Mouse (Mus musculus): Measurements from ENCODE around the gene Slc22a17. TPM values are rescaled to one million over a fixed set of nuclear protein-coding genes. Genes with fewer than 3 reads are reported as not detected.
A peak's percentile ranks its signal among the peaks of the same experiment; 100 is the strongest.

Slc22a17 gene
- polyA plus RNA-seq, 1 experiment from 2014 or later = 90.8 TPM

DNA sequence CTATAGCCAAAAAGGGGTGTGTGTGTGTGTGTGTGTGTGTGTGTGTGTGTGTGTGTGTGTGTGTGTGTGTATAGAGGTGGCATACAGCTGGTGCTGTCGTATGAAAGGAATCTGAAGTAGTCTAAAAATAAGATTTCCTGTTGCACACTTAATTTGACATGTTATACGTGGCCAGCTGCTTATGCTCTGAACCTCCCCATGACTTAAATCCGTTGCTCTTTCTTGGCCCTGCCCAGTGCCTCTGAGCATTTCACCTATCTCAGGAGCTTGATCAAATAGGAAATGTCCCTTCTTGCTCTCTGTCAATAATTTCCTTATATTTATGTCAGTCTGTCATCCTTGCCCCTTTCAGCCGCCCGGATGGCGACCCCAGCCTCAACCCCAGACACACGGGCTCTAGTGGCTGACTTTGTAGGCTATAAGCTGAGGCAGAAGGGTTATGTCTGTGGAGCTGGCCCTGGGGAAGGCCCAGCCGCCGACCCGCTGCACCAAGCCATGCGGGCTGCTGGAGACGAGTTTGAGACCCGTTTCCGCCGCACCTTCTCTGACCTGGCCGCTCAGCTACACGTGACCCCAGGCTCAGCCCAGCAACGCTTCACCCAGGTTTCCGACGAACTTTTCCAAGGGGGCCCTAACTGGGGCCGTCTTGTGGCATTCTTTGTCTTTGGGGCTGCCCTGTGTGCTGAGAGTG lies 28.8 kb downstream of the Slc22a17 start:
- peaks cover 21% of the 10 kb centered on the region for H3K36me3 ChIP-seq (ENCODE audit: poor library complexity, severe bottlenecking)
- 32% methylated on average over 21 of the region's 21 CpGs for WGBS
- H3K4me3 ChIP-seq = peak overlapping the region; percentile 68
- no peak; the same call in 1 of the 2 replicates for ATAC-seq
- no peaks in the 10 kb centered on the region for H3K9me3 ChIP-seq (replicated peaks)
- H3K4me1 ChIP-seq = peaks cover 24% of the 10 kb centered on the region
- H3K9ac ChIP-seq = peak overlapping the region; percentile 81
- peak overlapping the region; percentile 72 for H3K4me2 ChIP-seq
- H3K27ac ChIP-seq = peak overlapping the region; percentile 90
- no peaks in the 10 kb centered on the region for H3K27me3 ChIP-seq

DNA sequence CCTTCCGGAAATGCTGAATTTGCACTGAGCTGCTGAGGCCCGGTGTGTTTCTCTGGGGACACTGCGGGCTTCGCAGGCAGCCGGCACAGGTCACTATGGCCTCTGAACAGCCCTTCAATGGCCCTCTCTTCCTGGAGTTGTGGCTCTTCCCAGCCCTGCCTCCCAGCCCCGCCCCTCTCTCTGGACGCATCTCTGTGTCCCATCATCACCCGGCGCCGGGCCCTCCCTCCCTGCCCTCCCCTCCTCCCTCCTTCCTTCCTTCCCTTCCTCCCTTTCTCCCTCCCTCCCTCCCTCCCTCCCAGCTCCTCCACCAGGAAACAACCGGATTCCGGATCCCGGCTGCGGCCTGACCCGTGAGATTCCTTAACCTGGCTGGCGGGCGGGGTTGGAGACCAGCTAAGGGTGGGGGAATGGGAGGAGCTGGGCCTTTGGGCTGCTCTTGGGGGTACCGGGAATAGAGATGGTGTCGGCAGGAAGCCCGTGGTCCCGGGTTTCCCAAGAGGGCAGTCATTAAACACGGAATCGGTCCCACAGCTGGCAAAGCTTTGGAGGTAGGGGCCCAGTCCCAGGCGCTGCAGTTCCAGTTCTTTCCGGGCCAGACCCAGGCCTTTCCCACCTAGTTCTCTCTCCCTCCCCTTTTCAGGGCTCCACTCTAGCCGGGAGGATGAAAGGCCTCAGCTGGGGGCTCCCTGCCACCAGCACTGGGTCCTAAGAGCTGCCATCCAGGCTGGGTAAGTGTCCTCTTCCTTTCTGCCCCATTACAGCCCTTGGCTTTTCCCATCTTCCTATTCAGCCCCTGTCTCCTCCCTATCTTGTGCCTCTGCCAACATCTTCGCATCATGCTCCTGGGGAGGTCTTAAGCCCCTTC lies 29.5 kb downstream of the Slc22a17 start, which contains the start of the genes Bcl2l2 and Gm20521:
Bcl2l2 (plus strand) TSS at position 224 of the 868 bp plus-strand sequence.
Gm20521 (plus strand) TSS at position 288 of the 868 bp plus-strand sequence.
- Histone ChIP-seq H3K27me3 (peaks cover 4% of the 10 kb centered on the region; the same call in 1 of the 2 replicates), H3K27ac (peak within 1 kb of the TSS; percentile 90), H3K9ac (peak within 1 kb of the TSS; percentile 81), H3K4me1 (peaks cover 24% of the 10 kb centered on the region), H3K36me3 (ENCODE audit: poor library complexity, severe bottlenecking) (peaks cover 21% of the 10 kb centered on the region), H3K4me2 (peak within 1 kb of the TSS; percentile 72), H3K4me3 (peak within 1 kb of the TSS; percentile 68), H3K9me3 (replicated peaks) (no peaks in the 10 kb centered on the region)
- WGBS = under 1% methylated on average over 26 of the region's 27 CpGs
- peak; percentile 86 for ATAC-seq

DNA sequence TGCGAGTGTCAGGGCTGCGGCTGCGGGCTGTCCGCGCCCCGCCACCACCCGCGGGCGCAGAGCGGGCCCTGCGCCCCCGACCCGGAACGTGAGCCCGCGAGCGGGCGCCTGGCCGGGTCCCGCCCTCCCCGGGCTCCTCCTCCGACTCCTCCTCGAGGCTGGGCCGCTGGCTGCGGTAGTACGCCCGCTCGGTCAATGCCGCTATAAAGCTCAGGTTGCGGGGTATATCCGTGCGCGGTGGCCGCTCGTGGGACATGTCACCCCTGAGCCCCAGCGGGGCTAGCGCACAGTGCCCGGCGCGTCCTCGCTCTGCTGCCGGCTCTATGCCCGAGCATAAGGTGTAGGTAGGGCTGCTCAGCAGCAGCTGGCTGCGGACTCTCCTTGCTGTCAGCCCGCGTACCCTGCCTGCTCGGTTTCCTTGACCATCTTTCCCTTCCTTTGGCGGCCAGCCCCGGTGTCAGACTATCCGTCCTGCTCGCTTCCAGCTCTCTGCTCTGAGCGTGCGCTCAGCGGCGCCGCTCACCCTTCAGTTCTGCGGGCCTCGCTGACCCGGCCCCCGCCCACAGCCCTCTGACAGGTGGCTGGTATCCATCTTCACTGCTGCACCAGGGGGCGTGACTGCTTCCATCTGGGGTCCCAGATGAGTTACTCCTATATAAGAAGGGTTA lies 35.8 kb downstream of the Slc22a17 start, which contains the start of gene Ppp1r3e:
Ppp1r3e (minus strand) TSS at position 503 of the 668 bp plus-strand sequence.
- Histone ChIP-seq H3K36me3 (ENCODE audit: poor library complexity, severe bottlenecking) (no peaks in the 10 kb centered on the region), H3K4me3 (peak within 1 kb of the TSS; percentile 77), H3K27ac (peak within 1 kb of the TSS; percentile 90), H3K27me3 (peaks cover 7% of the 10 kb centered on the region; the same call in 1 of the 2 replicates), H3K4me1 (peaks cover 16% of the 10 kb centered on the region), H3K4me2 (peak within 1 kb of the TSS; percentile 99), H3K9me3 (replicated peaks) (no peaks in the 10 kb centered on the region), H3K9ac (peak within 1 kb of the TSS; percentile 91)
- peak; percentile 84 for ATAC-seq
- under 1% methylated on average over 58 of the region's 61 CpGs for WGBS

DNA sequence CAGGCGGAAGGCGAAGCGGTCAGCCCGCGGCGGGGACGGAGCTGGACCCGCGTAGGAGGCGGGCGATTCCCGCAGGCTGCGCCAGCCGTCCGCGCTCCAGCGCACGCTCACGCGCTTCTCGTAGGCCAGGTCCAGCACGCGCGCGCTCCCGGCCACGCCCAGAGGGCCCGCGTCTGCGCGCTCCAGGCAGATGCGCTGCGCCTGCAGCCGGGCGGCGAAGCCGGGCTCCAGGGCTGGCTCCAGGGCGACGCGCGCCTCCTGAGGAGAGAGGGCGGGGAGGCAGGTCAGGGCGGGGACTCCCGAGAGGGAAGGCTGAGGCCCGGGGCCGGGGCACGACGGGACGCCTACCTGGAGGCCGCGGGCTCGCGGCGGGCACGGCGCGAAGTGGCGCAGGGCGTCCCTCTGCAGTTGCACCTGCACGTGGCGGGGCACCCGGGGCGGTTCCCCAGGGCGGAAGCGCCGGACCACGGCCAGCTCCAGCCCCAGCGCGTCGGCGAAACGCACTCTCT lies 36.3 kb downstream of the Slc22a17 start:
- Histone ChIP-seq H3K4me2 (peak overlapping the region; percentile 99), H3K9ac (peak overlapping the region; percentile 91), H3K4me3 (peak overlapping the region; percentile 77), H3K36me3 (ENCODE audit: poor library complexity, severe bottlenecking) (no peaks in the 10 kb centered on the region), H3K9me3 (replicated peaks) (no peaks in the 10 kb centered on the region), H3K27ac (peak overlapping the region; percentile 90), H3K27me3 (peaks cover 7% of the 10 kb centered on the region; the same call in 1 of the 2 replicates), H3K4me1 (peaks cover 16% of the 10 kb centered on the region)
- peak; percentile 95 for ATAC-seq
- WGBS = 1% methylated on average over 63 of the region's 72 CpGs

DNA sequence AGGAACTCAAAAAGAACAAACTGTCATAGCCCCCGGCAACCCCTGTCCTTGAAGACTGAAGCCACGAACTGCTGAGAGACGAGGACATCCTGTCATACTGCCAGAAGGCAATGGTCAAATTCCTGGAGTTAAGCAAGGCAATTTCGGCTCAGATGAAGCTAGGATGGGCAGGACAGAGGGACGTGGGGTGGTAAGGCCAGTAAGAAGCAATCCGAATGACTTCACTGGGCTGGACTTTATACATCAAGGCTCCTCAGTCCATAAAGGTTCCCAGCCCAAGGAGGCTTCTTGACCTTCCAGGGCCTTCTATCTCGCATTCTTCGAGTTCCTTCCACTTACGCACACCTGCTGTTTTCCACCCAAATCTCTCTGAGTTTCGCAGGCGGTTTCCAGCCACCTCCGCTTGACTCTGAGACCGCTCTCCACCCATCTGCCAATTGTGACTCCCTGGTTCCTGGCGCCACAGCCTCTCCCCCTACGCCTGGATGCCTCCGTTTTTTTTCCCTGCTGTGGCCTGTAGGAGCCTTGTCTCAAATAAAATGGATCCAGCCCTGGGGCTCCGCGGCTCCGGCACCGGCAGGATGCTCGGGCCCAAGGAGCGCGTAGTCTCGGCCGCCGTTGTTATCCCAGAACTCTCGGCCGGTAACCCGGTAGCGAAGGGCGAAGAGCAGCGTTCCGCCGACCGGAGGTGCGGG lies 36.9 kb downstream of the Slc22a17 start:
- ATAC-seq = peak; percentile 65
- H3K9ac ChIP-seq = peak overlapping the region; percentile 91
- peaks cover 16% of the 10 kb centered on the region for H3K4me1 ChIP-seq
- H3K27me3 ChIP-seq = peaks cover 7% of the 10 kb centered on the region; the same call in 1 of the 2 replicates
- H3K4me3 ChIP-seq = peak overlapping the region; percentile 77
- H3K36me3 ChIP-seq (ENCODE audit: poor library complexity, severe bottlenecking) = no peaks in the 10 kb centered on the region
- peak overlapping the region; percentile 90 for H3K27ac ChIP-seq
- peak overlapping the region; percentile 99 for H3K4me2 ChIP-seq
- 2% methylated on average over 36 of the region's 36 CpGs for WGBS
- no peaks in the 10 kb centered on the region for H3K9me3 ChIP-seq (replicated peaks)

DNA sequence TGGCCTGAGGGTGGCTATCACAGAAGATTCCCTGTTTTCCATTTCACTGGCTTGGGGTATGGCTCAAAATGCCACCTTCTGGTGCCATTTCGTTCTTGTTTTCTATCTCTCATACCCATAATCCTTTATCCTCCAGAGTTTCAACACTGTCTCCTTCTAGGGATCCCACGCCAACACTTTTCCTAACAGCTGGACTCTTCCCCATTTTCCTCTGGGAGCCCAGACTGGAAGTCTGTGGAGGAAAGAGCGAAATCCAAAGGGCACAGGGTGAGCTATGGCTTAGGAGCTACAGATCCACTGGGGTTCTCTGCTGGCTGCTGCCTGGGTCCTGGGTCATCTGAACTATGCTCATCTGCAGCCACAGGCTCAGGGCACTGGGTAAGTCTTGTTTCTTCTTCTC lies 38.8 kb downstream of the Slc22a17 start:
- Histone ChIP-seq H3K4me2 (no peak overlapping the region), H3K4me3 (no peak overlapping the region), H3K27ac (no peak overlapping the region), H3K4me1 (peaks cover 16% of the 10 kb centered on the region), H3K9me3 (replicated peaks) (no peaks in the 10 kb centered on the region), H3K27me3 (peaks cover 7% of the 10 kb centered on the region; the same call in 1 of the 2 replicates), H3K36me3 (ENCODE audit: poor library complexity, severe bottlenecking) (no peaks in the 10 kb centered on the region), H3K9ac (no peak overlapping the region)
- ATAC-seq = no peak
- 88% methylated on average over 3 of the region's 3 CpGs for WGBS

DNA sequence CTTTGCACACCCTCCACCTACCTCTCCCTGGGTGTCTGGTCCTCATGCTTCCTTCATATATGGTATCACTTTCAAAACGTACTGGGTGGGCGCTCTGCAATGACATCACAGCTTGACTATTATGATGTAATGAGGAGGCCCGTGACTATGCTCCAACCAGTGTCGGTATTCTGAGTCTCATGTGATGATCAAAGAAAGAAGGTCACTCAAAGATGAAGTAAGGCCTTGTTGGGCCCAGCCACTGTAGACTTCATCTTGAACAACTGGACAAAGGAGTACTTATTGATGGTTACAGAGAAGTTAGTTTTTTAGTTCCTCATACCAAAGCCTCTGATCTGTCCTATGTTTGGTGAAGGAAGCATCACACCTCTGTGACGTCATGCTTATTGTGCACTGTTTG lies 42.1 kb downstream of the Slc22a17 start, which contains the start of gene Homez:
Homez (minus strand) TSS at position 101 of the 400 bp plus-strand sequence.
- Histone ChIP-seq H3K9me3 (replicated peaks) (no peaks in the 10 kb centered on the region), H3K4me1 (peaks cover 7% of the 10 kb centered on the region), H3K4me2 (no peak within 1 kb of the TSS), H3K27ac (no peak within 1 kb of the TSS), H3K27me3 (no peaks in the 10 kb centered on the region), H3K9ac (no peak within 1 kb of the TSS), H3K4me3 (no peak within 1 kb of the TSS), H3K36me3 (ENCODE audit: poor library complexity, severe bottlenecking) (no peaks in the 10 kb centered on the region)
- WGBS = 81% methylated on average over 5 of the region's 5 CpGs
- ATAC-seq = no peak

DNA sequence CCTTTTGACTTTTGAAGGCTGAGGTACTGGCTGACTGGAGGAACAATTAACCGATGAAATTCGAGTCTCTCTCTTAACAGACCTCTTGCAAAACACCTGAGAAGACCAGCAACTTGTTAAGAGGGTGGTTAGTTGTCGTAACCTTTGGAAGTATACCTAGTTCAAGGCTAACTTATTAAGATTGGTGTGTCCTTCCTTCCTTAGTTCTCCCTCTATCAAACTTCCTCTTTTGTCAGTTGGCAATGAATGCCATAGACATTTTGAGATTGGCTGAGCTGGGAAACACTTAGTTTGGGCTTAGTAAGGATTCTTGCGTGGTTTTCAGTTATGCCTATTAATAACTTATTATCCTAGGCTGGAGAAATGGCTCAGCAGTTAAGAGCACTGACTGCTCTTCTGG lies 44.9 kb downstream of the Slc22a17 start:
- WGBS = 89% methylated on average over 4 of the region's 4 CpGs
- no peak overlapping the region for H3K4me3 ChIP-seq
- H3K4me1 ChIP-seq = peaks cover 8% of the 10 kb centered on the region

DNA sequence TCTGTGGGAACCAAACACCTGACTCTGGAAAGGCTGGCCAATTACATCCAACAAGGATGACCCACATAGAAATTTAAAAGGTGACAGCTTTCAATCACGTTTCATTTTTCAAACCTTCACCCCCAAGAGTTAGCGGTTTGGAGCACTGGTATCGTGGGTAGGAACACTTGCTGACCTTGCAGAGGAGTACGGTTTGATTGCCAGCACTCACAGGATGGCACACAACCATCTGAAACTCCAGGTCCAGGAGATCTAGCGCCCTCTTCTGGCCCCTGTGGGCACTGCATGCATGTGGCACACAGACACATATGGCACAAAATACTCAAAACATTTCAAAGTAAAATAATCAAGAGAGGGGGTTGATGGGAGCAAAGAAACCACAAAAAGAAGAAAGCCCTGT lies 46.0 kb downstream of the Slc22a17 start:
- 52% methylated on average over 5 of the region's 5 CpGs for WGBS
- peaks cover 8% of the 10 kb centered on the region for H3K4me1 ChIP-seq
- no peak for ATAC-seq
- no peaks in the 10 kb centered on the region for H3K9me3 ChIP-seq (replicated peaks)
- H3K36me3 ChIP-seq (ENCODE audit: poor library complexity, severe bottlenecking) = no peaks in the 10 kb centered on the region
- no peaks in the 10 kb centered on the region for H3K27me3 ChIP-seq
- H3K27ac ChIP-seq = no peak overlapping the region
- no peak overlapping the region for H3K9ac ChIP-seq
- H3K4me2 ChIP-seq = no peak overlapping the region
- H3K4me3 ChIP-seq = no peak overlapping the region

More for the DNA sequence above, 44.9 kb downstream of the Slc22a17 start:
- no peaks in the 10 kb centered on the region for H3K36me3 ChIP-seq (ENCODE audit: poor library complexity, severe bottlenecking)
- no peaks in the 10 kb centered on the region for H3K9me3 ChIP-seq (replicated peaks)
- H3K27me3 ChIP-seq = no peaks in the 10 kb centered on the region
- H3K4me2 ChIP-seq = no peak overlapping the region
- ATAC-seq = no peak
- no peak overlapping the region for H3K9ac ChIP-seq
- H3K27ac ChIP-seq = no peak overlapping the region

DNA sequence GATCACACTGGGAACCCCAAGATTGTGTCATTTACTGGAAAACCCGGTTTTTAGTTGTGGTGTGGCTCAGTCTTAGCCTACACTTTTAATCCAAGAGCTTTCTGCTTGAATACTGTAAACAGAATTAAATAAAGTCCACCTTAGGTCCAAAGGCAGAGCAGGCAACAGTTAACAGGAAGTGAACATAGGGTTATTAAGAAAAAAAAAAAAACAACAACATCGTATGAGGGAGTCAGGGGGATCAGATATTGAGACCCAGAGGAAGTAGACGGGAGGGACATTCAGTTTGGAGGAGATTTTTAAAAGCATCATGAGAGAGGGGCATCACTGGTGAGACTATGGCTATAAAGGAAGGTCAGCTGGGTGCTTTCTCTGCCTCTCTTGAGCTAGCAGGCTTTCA lies 46.7 kb downstream of the Slc22a17 start:
- H3K9ac ChIP-seq = no peak overlapping the region
- H3K27me3 ChIP-seq = no peaks in the 10 kb centered on the region
- no peaks in the 10 kb centered on the region for H3K36me3 ChIP-seq (ENCODE audit: poor library complexity, severe bottlenecking)
- no peak overlapping the region for H3K4me2 ChIP-seq
- WGBS = 62% methylated on average over 3 of the region's 3 CpGs
- no peak overlapping the region for H3K4me3 ChIP-seq
- no peak for ATAC-seq
- no peak overlapping the region for H3K27ac ChIP-seq
- no peaks in the 10 kb centered on the region for H3K9me3 ChIP-seq (replicated peaks)
- H3K4me1 ChIP-seq = peaks cover 8% of the 10 kb centered on the region

DNA sequence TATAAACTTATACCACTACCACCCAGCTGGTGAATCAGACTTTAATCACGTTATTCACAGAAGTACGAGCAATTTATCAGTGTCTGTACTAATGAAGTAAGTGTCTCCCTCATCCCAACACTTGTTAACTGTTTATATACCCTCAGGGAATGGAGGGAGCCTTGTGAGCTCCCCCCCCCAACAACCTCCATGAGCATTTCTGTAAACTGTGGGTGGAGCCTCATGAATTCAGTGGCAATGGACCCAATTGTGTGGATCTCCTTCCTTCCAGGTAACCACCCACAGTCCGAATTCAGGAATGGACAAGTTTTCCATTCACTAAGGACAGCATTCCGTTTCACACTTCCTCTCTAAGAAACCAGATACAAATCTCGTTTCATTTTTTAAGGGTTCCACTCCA lies 47.3 kb downstream of the Slc22a17 start:
- no peaks in the 10 kb centered on the region for H3K27me3 ChIP-seq
- no peak overlapping the region for H3K4me3 ChIP-seq
- H3K27ac ChIP-seq = no peak overlapping the region
- H3K4me1 ChIP-seq = peaks cover 8% of the 10 kb centered on the region
- no peak overlapping the region for H3K4me2 ChIP-seq
- H3K9me3 ChIP-seq (replicated peaks) = no peaks in the 10 kb centered on the region
- no peak overlapping the region for H3K9ac ChIP-seq
- no peaks in the 10 kb centered on the region for H3K36me3 ChIP-seq (ENCODE audit: poor library complexity, severe bottlenecking)
- 85% methylated on average over 5 of the region's 5 CpGs for WGBS
- ATAC-seq = no peak

All from forebrain, embryonic 13.5 days (tissue).